Comparison of ENCODE assay signal across 17 mouse cellular contexts in genomic region chrX:36740124-36740951, GRCm38 (mm10). TPM values are rescaled to one million over a fixed set of nuclear protein-coding genes. Genes with fewer than 3 reads are reported as not detected.
DNase-seq lines count a peak whose midpoint lies in the region; ATAC-seq and TF ChIP-seq lines count a peak whose summit lies in the region.
"Had no signal": no experiment of that assay in that cellular context is flagged by ENCODE, and none has a peak within 500 bp of the region (broad histone marks: within the 10 kb centered on the region; RNA-seq: fewer than 3 reads in every experiment).

No protein-coding gene starts in this region.

- no peak for ATAC-seq in liver, embryonic 12.5 days
- peak; percentile 69 for ATAC-seq in megakaryocyte-erythroid progenitor cell, adult 5-6 weeks (replicated peaks; ENCODE audit: low FRiP score, low TSS enrichment, poor library complexity, severe bottlenecking)
- no peak for ATAC-seq in frontal cortex, adult (ENCODE audit: low TSS enrichment)

- no peak overlapping the region for H3K4me3 ChIP-seq in liver, embryonic 12.5 days
- peak overlapping the region; percentile 12 for H3K4me3 ChIP-seq in bone marrow, adult 2 months (replicated peaks; ENCODE audit: control insufficient read depth, low read depth, low read length)
- no peak overlapping the region for H3K4me3 ChIP-seq in lung, adult 2 months (replicated peaks; ENCODE audit: extremely low read depth, low read depth, low read length)
- H3K4me3 ChIP-seq: erythroblast, embryonic 14.5 days; gastrocnemius, adult 2 months; heart, embryonic 10.5 days; hindbrain, embryonic 12.5 days had no signal

- H3K4me2 ChIP-seq in liver, embryonic 12.5 days = peak overlapping the region; percentile 14; the same call in 1 of the 2 replicates
- H3K4me2 ChIP-seq: hindbrain, embryonic 12.5 days had no signal

- no peak overlapping the region for H3K9ac ChIP-seq in liver, embryonic 12.5 days
- H3K9ac ChIP-seq: hindbrain, embryonic 12.5 days had no signal

- TF ChIP-seq CTCF in bone marrow, adult 2 months (IDR thresholded peaks at IDR 0.05; ENCODE audit: control insufficient read depth, insufficient read depth, low read length) = no peak
- no peak for TF ChIP-seq CTCF in lung, adult 2 months (IDR thresholded peaks at IDR 0.05; ENCODE audit: insufficient read depth, low read length)

- no peaks in the 10 kb centered on the region for H3K36me3 ChIP-seq in liver, embryonic 12.5 days
- H3K36me3 ChIP-seq: heart, embryonic 10.5 days; hindbrain, embryonic 12.5 days had no signal

- H3K27ac ChIP-seq in liver, embryonic 12.5 days = no peak overlapping the region
- H3K27ac ChIP-seq in bone marrow, adult 2 months (ENCODE audit: control insufficient read depth, insufficient read depth, low read depth, low read length, poor library complexity) = no peak overlapping the region
- H3K27ac ChIP-seq: gastrocnemius, adult 2 months; heart, embryonic 10.5 days; hindbrain, embryonic 12.5 days had no signal

- peaks cover 23% of the 10 kb centered on the region; the same call in 1 of the 2 replicates for H3K4me1 ChIP-seq in liver, embryonic 12.5 days
- H3K4me1 ChIP-seq in bone marrow, adult 2 months (ENCODE audit: control insufficient read depth, insufficient read depth, low read length) = no peaks in the 10 kb centered on the region; the same call in 1 of the 2 replicates
- no peaks in the 10 kb centered on the region for H3K4me1 ChIP-seq in lung, adult 2 months (ENCODE audit: control insufficient read depth, insufficient read depth, low read length)
- H3K4me1 ChIP-seq: heart, embryonic 10.5 days had no signal

- intact Hi-C loops in left cerebral cortex, postnatal 14 days (cut with DNase I) = loop anchor here (5.0 kb wide), 1 partner anchor 98 kb away; no protein-coding TSS in a partner anchor

- no peak for TF ChIP-seq POLR2A in bone marrow, adult 2 months (IDR thresholded peaks at IDR 0.05; ENCODE audit: borderline replicate concordance, control insufficient read depth, low read depth, low read length)
- TF ChIP-seq POLR2A in lung, adult 2 months (IDR thresholded peaks at IDR 0.05; ENCODE audit: borderline replicate concordance, extremely low read depth, low read depth, low read length) = no peak

- no peaks in the 10 kb centered on the region for H3K9me3 ChIP-seq in liver, embryonic 12.5 days (replicated peaks)
- H3K9me3 ChIP-seq: heart, embryonic 10.5 days; hindbrain, embryonic 12.5 days had no signal

- H3K27me3 ChIP-seq in liver, embryonic 12.5 days (replicated peaks) = no peaks in the 10 kb centered on the region
- H3K27me3 ChIP-seq: hindbrain, embryonic 12.5 days had no signal

- DNase-seq in liver = no peak
- DNase-seq in lung, adult 2 months = peak; percentile 22
- no peak for DNase-seq in left cerebral cortex, postnatal 14 days (ENCODE audit: low spot score in 2 of 2)
- DNase-seq in MN1 (ENCODE audit: low spot score) = no peak
- DNase-seq: adrenal gland, postnatal 25 days; cerebellum, adult 18-20 months; embryo, embryonic 11 days; gastrocnemius, adult 2 months; kidney, adult 8-10 months; thymus, adult 18-20 months had no signal

- 62% methylated on average over 13 of the region's 13 CpGs for WGBS in liver, embryonic 12.5 days (ENCODE audit: insufficient replicate concordance)
- WGBS in bone marrow, adult 2 months = 36% methylated on average over 13 of the region's 13 CpGs
- WGBS in lung, adult 2 months = 67% methylated on average over 13 of the region's 13 CpGs

RNA-seq across cellular contexts. Expression of gene Slc25a43, which starts 3.1 kb away (rescaled TPM):
- polyA plus RNA-seq in liver, embryonic 12.5 days (2016; fragmentation: Nextera tagmentation; extraction: Ambion mirVana) = 1.0 and 1.2 TPM in 2 replicates
- polyA plus RNA-seq in bone marrow, adult 2 months (2011; ENCODE audit: insufficient read depth, insufficient read length, low replicate concordance, missing spikeins) = not detected in 2 replicates
- polyA plus RNA-seq in lung, adult 2 months (2012; rRNA removed) = 3.1 and 3.4 TPM in 2 replicates
- total RNA-seq in megakaryocyte-erythroid progenitor cell, adult 5-6 weeks (2014; fragmentation: Nextera tagmentation) = not detected in 2 replicates
- not detected in 2 replicates for total RNA-seq in megakaryocyte-erythroid progenitor cell, adult 5-6 weeks (2017)
- total RNA-seq in left cerebral cortex, postnatal 14 days (2021) = under 1 TPM in 1 of 2 experiments, not detected in 1; 0.30 TPM
- total RNA-seq: gastrocnemius, adult 2 months had no signal
- polyA plus RNA-seq: erythroblast, embryonic 14.5 days had no signal

RNA-seq across cellular contexts. Expression of gene Slc25a5, which starts 55.1 kb away (rescaled TPM):
- polyA plus RNA-seq in liver, embryonic 12.5 days (2016; fragmentation: Nextera tagmentation; extraction: Ambion mirVana) = 641 and 655 TPM in 2 replicates
- 102 and 183 TPM in 2 replicates for polyA plus RNA-seq in bone marrow, adult 2 months (2011; ENCODE audit: insufficient read depth, insufficient read length, low replicate concordance, missing spikeins)
- polyA plus RNA-seq in lung, adult 2 months (2012; rRNA removed) = 299 and 343 TPM in 2 replicates
- 645 and 809 TPM in 2 replicates for total RNA-seq in megakaryocyte-erythroid progenitor cell, adult 5-6 weeks (2014; fragmentation: Nextera tagmentation)
- 912 and 1,001 TPM in 2 replicates for total RNA-seq in megakaryocyte-erythroid progenitor cell, adult 5-6 weeks (2017)
- 100 to 1,000 TPM; 363 to 370 TPM for total RNA-seq in left cerebral cortex, postnatal 14 days (2021)
